Mouse (Mus musculus) heart, adult 2 months (tissue): ENCODE results near the gene Tex48.

Source experiments
- CTCF ChIP-seq: fragments of 200-600 bp; IDR thresholded peaks from 2 replicates; pipeline ENCODE4 v1.8.1; 2022; ENCODE audit warnings: antibody characterized with exemption, mild to moderate bottlenecking, moderate library complexity
- POLR2A ChIP-seq: fragments of 200-500 bp; IDR thresholded peaks from 2 replicates; pipeline ENCODE4 v1.6.1; 2011; ENCODE audit warnings: mild to moderate bottlenecking, low read depth, low read length, control low read depth; ENCODE audit not compliant: insufficient read depth

DNA sequence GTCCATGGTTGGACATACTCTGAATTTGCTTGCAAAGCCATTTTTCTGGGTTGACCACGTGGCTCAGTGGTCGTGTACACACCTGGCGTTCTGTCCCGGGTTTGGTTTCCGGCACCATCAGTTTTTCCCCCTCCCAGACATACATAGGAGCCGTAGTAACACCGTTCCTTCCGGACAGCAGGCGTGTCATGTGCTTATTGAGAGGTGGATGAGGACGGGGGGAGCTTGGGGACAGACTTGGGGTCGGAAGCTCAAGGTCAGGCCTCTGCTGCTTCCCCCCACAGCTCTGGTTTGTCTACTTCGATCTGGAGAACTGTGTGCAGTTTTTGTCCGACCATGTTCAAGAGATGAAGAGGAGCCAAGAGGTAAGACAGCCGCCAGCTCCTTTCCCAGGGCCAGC is 42.6 kb downstream of the Tex48 start:
- TF ChIP-seq POLR2A (no peak), CTCF (no peak)
